Mouse (Mus musculus): ENCODE data around the gene Qprt.

Gene Qprt

DNA sequence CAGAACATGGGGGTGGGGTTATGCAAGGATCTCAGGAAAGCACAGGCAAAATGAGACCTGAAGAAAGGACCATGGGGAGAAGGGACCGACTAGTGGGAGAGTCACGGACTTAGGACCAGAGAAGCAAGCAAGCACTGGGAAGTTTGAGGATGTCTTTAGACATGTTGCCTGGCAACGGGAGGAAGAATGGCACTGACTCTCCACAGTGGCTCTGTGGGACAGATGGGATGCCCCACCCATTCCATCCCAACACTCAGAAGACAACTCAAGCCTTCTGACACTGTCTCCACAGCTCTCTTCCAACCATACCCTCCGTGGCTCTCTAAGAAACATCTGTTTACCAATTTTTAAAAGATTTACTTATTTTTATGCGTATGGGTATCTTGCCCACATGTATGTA, 11.1 kb upstream of the Qprt start:
- no peak for DNase-seq (ENCODE audit: low read depth, low spot score)

DNA sequence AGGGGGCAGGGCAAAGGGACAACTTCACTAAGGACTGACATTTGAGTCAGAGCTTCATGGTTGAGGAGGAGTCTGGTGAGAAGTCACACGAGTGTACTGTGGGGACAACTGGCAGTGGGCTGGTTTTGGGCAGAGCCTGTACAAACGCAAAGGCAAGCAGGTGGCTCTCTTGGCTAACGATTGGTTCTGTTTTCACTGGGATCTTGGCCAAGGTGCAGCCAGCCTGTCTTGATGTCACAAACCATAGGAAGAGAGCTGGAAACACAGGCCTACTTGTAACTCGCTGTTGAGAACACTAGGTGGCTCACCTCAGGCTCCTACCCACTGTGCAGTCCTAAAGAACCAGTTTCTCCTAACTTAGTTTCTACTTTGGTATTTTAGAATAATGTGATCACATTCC, 7.6 kb upstream of the Qprt start:
- DNase-seq (ENCODE audit: low read depth, low spot score), result peak; percentile 76

DNA sequence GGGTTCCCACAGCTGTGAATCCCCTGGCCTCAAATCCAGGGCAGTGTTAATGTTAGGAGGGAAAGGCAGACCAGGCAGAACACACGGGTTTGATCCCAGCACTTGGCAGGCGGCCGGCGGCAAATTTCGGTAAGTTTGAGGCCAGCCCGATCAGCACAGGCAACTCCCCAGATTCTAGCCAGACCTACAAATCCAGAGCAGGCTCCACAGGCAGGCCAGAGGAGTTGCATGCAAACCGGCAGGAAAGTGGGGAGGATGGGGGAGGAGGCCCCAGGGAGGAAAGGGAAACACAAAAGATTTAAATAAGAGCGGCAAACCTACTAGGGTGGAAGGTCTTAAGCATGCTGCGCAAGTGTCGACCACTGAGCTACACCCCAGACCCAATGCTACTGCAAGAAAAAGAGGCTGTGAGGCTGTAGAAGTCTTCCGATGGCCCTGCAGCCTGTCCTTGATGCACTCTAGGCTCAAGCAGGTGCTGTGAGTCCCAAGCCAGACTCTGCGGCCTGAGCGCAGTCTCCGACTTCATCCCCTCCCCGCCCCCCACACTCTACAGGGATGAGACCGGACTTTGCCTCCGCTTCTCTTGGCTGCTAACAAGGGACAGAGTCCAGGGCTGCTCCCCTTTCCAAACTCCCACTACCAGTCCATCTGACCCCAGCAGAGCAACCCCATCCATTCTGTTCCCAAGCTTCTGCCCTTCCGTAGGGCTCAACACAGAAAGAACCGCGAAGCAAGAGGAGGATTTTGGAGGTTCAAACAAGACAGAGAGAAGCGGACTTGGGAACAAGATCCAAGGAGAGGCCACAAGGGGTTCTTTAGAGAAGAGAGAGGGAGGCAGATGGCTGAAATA, 740 bp downstream of the Qprt start:
- DNase-seq (ENCODE audit: low read depth, low spot score), result no peak

DNA sequence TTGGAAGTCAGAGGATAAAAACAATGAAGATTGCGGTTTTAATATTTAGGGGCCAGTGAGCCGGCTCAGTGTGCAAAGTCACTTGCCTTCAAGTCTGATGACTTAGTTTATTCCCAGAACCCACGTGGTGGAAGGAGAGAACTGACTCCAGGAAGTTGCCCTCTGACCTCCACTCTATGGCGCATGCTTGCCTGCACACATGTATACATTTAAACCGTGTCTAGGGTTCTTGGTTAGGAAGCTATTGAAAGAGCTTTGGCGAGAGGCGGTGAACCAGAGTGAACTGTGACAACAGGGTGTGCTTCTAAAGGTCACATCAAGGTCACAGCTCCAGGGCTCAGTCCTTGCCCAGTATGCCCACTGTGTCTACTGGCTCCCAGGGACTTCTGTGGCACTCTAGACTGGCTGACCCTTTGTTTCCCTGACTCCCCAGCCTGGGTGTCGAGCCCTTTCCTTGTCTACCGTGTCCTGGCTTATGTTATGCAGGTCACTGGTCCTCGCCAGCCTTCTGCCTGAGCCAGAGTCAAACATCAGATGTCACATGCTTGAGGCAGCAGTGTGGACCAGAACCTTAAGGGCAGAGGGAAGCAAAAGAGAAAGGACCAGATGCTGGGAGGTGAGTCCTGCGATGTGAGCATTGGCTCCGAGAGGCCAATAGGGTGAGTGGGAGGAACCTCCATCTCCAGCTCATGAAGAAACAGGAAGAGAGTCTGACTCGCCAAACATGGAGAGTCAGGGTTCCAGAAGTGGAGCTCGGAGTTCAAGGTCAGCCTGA, 3.2 kb downstream of the Qprt start:
- no peak for DNase-seq (ENCODE audit: low read depth, low spot score)

DNA sequence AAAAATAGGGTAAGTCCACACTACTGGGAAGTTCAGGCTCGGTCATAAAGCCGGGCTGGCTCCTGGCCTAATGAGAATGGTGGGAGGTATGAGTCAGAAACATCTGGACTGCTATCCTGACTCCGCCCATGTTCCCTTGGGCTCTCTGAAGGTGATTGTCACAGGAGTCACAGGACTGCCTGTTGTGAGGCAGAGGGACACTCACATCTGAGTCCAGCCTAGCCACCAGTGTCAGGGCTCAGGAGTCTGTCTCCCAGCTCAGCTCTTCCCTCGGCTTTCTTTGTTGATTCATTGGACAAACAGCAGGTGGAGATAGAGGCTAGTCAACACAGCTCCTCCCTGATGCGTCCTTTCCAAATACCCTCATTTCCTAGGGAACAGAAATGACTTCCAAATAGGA, 4.1 kb downstream of the Qprt start:
- peak; percentile 67 for DNase-seq (ENCODE audit: low read depth, low spot score)

DNA sequence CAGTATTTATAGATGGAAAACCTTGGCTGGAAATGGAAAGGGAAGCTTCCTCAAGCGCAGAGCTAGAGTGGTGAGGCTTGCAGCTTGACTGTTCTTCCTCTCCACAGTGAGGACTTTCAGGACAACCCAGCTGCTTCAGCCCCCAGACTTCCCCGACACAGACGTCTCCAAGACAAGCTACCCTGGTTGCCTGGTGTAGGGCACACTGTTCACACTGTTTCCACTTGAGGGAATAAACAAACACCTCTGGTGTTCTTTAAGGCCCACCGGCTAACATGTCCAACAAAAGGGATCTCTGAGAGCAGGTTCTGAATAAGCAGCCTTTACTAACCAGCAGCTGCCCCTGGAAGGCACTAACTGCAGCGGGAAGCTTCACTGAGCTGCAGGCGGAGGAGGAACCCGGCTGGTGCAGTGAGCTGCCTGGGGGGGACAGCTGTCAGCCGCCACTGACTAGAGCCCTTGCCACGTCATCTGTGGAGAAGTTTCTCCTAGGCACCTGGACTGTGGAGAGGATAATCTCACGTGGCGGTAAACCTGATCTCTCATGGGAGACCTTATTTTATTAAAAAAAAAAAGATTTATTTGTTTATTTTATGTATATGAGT, 5.6 kb downstream of the Qprt start:
- no peak for DNase-seq (ENCODE audit: low read depth, low spot score)

DNA sequence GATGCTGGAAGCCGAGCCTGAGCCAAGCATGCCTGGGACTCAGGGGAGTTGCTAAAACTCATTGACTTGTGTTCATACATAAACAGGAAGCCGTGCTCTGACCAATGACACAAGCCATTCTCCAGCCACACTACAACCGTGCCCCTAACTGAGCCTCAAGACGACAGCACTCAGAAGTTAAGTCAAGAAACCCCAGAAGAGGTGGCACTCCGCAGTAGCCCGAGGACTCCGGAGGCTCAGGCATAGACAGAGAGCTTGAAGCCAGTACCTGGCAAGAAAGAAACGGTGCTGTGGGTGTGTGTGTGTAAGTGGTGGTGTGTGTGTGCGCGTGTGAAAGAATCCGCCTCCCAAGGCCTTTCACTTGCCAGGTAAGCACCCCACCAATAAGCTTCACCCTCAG, 7.1 kb downstream of the Qprt start:
- DNase-seq (ENCODE audit: low read depth, low spot score), result no peak

DNA sequence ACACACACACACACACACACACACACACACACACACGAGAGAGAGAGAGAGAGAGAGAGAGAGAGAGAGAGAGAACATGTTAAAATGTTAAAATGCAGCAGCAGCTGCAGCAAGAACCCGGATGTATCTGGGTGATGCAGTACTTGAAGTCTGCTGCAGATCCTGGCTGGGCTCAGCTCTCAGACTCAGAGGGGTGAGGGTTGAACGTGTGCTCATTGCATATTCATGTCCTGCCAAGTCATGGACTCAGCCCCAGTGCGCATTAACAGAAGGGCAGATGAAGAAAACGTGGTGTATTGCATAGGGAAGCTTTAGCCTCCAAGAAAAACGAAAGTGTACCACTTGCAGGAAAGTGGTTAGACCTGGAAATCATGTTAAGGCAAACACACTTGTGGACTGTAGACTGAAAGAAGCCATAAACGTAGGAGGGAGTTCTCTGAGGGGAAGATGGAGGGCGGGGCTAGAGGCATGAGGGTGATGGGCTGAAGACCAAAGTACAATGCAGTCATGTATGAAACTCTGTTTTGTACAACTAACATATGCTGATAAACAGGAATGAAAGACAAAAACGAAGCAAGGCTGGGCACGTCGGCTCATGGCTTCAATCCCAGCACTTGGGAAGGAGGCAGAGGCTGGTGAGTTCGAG, 8.3 kb downstream of the Qprt start:
- DNase-seq (ENCODE audit: low read depth, low spot score), result peak; percentile 13

DNA sequence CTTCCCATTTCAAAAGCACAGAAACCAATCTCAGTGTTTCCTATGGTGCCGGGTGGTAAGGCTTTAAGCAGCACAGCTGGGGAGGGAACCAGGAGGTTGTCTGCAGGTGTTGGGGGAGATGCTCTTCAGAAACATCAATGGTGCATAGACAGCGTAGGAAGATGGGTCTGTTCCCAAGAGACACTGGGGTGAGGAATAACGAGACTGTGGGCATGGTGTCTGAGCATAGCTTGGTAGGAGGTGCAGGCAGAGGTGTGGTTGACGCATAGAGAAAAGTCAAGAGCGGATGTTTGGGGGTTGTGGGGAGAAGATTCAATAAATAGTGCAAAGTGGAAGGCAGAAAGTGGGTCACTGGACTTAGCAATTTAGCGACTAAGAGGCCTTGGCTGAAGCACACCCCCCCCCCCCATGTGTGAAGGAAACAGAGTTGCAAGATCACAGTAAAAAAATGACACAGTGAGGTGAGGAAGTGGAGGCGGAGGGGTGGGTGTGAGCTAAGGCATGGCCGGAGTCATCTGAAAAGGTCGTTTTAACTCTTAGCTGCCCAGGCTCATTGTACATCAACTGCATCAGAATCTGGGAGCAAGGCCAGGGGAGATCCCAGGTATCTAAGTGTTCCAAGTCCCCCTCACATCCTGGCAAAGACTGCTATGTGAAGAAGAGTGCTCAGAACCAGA, 9.0 kb downstream of the Qprt start:
- no peak for DNase-seq (ENCODE audit: low read depth, low spot score)

DNA sequence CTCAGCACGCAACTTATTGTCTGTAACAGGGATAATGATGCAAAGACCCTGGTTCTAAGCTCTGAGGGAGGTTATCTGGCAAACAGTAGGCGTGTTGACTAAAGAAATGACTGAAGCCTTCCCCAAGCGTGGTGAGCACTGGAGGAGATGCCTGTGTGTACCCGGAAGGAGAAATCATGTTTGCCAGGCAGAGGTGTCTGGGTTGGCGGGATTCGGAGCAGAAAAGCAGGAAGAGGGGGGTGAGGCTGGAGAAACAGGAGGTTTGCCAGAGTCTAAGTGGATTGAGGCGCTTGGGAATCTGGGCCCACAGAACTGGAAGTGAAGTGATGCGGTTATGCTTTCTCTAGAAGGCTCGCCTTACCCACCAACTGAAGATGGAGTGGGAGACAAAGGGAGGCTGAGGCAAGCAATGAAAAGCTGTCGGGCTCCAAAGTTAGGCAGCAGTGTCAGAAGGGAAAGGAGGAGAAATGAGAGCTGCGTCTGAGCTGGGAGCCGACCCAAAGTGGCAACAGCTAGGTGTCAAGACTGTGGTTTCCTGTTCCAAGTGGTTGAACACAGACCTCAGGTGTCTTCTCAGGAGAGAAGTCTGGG, 9.7 kb downstream of the Qprt start:
- no peak for DNase-seq (ENCODE audit: low read depth, low spot score)

DNA sequence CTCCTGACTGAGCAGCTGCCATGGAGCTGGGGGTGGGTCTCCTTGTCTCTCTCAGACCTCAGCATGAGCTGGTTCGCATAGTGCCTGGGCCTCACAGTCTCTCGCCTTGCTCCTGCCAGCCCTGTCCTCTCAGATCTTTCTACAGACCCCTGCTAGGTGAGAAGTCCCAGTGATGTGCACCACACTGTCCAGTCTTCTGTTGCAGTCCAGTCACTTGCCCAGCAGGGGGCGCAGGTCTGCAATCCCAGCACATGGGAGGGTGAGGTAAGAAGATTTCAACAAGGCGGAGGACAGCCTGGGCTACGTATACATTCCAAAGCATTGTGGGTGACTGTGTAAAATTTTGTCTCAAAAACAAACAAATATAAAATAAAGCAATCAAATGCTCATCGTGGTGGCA, 10.6 kb downstream of the Qprt start:
- DNase-seq (ENCODE audit: low read depth, low spot score), result peak; percentile 64

DNA sequence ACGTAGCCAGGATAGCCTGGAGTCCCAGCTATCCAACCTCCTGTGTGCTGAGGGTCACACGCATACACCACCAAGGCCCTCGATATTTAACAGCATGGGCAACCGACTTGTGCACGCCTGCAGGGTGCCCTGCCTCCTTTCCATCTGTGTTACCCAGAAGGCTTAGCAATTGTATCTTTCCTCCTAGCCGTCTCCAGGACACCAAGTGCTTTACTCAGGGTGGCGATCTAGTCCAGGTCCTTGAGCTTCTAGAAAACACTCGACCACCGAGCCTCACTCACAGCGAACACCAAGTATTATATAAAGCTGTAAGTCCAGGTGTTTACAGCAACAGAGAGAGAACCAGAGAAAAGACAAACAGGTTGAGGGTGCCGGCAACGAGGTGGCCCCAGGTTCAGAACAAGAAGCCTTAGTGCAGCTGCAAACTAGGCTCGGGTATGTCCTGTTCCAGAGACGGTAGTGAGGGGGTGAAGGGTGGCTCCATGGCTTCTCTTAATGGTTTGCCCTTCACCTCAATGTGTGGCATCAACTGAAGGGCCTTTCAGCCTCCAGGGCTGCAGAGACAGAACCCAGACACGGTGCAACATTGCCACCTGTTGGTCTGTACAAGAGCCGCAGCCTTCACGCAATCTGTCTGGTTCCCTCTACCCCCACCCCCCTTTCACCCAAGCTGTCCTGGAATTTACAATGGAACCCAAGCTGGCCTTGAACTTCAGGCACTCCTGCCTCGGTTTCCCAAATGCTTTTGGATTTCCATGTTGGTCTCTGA, 11.6 kb downstream of the Qprt start:
- peak; percentile 78 for DNase-seq (ENCODE audit: low read depth, low spot score)

DNA sequence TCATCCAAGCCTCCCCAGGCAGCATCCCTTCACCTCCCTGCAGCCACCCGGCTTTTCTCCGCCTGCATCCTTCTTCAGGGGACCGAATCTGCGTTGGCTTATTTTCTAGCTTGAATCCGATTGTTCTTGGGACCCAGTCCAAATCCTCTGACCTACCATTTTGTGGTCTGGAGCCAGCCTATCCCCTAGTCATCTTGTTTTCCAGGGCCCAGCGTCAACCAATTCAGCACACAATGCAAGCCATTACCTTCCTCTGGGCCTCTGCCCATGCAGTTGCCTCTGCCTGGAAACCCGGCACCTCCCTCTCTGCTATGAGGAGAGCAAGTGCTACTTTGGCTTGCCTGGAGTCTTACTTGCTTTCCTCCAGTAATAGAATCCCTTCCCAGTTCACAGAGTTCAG, 16.5 kb downstream of the Qprt start:
- DNase-seq (ENCODE audit: low read depth, low spot score), result no peak

DNA sequence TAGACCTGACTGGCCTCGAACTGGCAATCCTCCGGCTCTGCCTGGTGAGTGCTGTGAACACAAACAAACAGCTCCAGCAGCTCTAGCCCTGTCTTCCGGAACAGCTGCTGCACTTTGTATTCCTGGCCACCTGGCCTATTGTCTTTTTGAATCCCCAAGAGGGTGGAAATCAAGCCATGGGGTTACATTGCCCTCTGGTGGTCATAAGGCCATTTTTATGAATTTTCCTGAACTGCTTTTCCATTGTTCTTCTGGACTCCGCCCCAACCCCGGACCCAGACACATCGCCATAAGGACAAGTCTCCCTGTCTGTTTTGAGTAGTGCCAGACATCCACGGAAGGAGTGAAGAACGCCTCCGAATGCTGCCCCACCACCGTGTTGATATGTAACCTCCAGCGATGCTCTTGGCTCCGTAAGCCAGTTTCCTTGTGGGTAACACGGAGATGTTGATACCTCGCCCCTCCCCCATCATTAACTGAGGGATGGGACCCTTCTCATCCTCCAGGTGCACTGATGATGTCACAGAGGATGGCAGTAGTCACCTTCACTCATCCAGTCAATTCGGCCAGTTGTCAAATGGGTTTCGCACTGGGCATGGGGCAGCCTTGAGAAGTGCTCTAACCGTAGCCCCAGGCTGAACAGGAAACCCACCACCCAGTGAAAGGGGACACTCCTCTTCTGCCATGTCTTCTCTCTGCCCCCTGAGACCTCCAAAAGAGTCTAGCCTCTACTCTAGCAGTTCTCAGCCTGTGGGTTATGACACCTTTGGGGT, 17.3 kb downstream of the Qprt start:
- peak; percentile 89 for DNase-seq (ENCODE audit: low read depth, low spot score)

DNA sequence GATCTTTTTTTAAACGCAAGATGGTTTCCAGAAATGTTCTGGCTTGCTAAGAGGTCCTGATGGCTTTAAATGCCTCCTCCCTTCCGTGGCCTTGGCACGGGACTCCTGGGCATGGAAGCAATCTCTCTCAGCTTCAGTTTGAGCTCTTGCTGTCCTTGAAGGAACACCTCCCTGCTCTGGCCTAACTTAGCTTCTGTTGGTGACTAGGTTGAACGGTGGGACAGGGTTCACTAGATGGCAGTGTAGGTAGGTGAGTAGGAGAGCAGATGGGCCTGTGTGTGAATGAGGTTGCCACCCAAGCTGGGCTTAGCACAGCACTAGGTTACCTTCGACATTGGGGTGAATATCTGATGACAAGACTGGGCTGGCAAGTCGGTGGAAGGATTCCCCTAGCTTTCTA, 18.1 kb downstream of the Qprt start:
- DNase-seq (ENCODE audit: low read depth, low spot score), result peak; percentile 35

DNA sequence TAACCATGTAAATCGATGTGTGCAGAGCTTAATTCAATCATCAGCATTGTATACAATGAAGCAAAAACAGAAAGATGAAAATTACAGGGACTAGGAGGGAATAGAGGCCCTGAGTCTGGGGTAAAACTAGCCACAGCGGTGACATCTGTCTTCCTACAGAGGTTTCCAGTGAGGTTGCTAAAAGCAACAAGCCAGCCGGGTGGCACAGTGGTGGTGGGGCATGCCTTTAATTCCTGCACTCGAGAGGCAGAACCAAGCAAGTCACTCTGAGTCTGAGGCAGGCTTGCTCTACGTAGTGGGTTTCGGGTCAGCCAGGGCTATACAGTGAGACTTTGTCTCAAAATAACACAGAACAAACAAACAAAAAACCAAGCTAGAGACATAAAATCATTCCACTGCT, 19.9 kb downstream of the Qprt start:
- no peak for DNase-seq (ENCODE audit: low read depth, low spot score)

DNA sequence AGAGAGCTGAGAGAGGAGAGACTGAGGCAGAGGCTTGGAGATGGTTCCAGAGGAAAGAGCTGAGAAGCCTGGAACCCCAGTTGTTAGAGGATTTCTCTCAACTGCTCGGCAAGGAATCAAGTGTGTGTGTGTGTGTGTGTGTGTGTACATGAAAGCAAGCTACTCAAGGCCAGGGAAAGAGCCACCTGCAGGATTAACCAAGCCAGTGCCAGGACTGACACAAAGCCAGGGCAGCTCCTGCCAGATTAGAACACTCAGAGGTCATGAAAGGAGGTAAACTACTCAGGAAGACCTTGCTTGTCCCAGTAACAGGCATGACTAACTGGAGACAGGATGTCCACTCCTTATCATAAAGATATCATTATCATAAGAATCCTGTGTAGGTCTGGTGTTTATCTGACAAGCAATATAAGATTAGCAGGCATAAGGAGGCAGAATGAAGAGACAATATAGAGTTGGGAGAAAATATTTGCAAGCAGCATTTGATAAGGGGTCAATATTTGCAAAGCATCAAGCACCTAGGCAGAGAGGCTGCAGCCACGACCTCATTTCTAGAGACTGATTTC, 20.5 kb downstream of the Qprt start:
- peak; percentile 11 for DNase-seq (ENCODE audit: low read depth, low spot score)

DNA sequence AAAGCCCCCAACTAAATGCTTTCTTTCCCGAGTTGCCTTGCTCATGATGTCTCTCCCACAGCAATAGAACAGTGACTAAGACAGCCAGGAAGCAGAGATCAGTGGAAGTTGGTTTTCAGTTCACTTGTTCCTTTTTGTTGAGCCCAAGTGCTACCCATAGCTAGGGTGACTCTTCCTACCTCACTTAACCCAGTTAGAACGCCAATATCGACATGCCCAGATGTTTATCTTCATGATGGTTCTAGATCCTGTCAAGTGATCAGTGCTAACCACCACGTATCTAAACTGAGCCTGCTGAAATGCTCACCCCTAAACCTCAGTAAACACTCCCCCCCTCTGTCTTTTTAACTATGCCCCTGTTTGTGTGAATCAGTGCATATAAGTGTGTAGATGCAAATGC, 22.5 kb downstream of the Qprt start:
- no peak for DNase-seq (ENCODE audit: low read depth, low spot score)

DNA sequence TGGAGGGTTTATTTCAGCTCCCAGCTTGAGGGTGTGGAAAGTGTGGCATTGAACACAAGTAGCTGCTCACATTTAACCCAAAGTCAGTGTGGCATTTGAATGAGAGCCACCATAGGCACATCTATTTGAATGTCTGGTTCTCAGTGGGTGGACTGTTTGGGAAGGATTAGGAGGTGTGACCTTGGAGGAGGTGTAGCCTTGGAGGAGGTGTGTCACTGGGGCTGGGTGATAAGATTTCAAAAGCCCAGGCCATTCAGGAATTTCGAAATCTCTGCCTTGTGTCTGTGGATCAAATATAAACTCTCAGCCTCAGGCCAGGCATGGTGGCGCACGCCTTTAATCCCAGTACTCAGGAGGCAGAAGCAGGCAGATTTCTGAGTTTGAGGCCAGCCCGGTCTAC, 23.1 kb downstream of the Qprt start:
- DNase-seq (ENCODE audit: low read depth, low spot score), result no peak
